In the genomic region with DNA sequence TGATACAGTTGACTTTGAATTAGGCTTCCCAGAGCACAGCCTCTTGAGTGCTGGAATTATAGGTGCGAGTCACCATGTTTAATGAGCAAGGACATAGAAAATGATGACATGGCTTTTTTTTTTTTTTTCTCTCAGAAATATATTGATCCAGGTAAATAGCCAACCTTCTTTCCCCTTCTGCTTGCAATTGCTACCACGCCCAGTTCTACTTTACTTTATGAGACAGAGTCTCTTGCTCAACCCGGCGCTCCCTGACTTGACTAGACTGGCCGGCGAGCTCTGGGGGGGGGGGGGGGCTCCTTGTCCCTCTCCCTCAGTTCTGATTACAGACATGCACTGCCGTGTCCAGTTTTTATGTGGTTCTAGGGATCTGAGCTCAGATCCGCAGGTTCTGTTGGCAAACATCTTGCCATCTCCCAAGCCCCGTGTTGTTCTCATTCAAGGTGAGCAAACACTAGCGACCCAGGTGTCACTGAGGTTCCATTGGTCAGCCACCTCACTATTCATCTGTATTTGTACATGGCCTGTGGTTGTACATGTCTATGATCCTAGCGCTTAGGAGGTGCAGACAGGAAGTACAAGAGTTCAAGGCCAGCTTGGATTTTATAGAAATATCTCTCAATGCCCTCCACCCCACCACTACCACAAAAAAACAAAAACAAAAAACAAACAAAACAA, we compare ENCODE assay signal across 17 mouse cellular contexts.
"Had no signal": no experiment of that assay in that cellular context is flagged by ENCODE, and none has a peak within 500 bp of the region (broad histone marks: within the 10 kb centered on the region; RNA-seq: fewer than 3 reads in every experiment).

No protein-coding gene starts in this region.

- H3K9me3 ChIP-seq: limb, embryonic 10.5 days; limb, embryonic 13.5 days; liver, embryonic 13.5 days had no signal

- H3K27me3 ChIP-seq: limb, embryonic 13.5 days; liver, embryonic 13.5 days had no signal

- DNase-seq: kidney, adult 2 months; kidney, postnatal 25 days; layer of hippocampus, adult 9-11 months; liver, embryonic 13.5 days; lung, adult 2 months; lung, postnatal 14 days; lung, postnatal 4 days; midbrain, embryonic 14.5 days; retina, postnatal 1 day; right cerebral cortex, postnatal 25 days; thymus, adult 18-20 months; thymus, postnatal 25 days had no signal

- H3K9ac ChIP-seq: limb, embryonic 13.5 days; liver, embryonic 13.5 days had no signal

- H3K27ac ChIP-seq: kidney, postnatal 0 days; layer of hippocampus, adult 2 months; limb, embryonic 10.5 days; limb, embryonic 13.5 days; liver, embryonic 13.5 days had no signal

- H3K4me3 ChIP-seq: layer of hippocampus, adult 2 months; limb, embryonic 10.5 days; limb, embryonic 13.5 days; liver, embryonic 13.5 days had no signal

- H3K4me2 ChIP-seq: limb, embryonic 13.5 days; liver, embryonic 13.5 days; midbrain, embryonic 11.5 days had no signal

- H3K4me1 ChIP-seq: limb, embryonic 10.5 days; limb, embryonic 13.5 days; liver, embryonic 13.5 days had no signal

- H3K36me3 ChIP-seq: limb, embryonic 10.5 days; limb, embryonic 13.5 days; liver, embryonic 13.5 days had no signal
